Mouse (Mus musculus): ENCODE data around the gene Gm379. TPM values are rescaled to one million over a fixed set of nuclear protein-coding genes. Genes with fewer than 3 reads are reported as not detected.

Gm379 gene
- polyA plus RNA-seq (2012; rRNA removed): not detected in 2 replicates

GRCm38 (mm10) chrX:108664885-108665284 lies at the start of gene Gm379:
Gene Gm379, minus strand, starts transcription at chrX:108664891.

Other genes with a start within 250 kb of the Gm379 start
- gene Brwd3, start 169.5 kb upstream of the Gm379 start, polyA plus RNA-seq (2012; rRNA removed): 4.0 and 4.4 TPM in 2 replicates